Mouse (Mus musculus) ES-CJ7 (cell line): Measurements from ENCODE around the gene Hes3.

Experiments used
- DNase-seq: peaks from one replicate; pipeline ENCODE4 v3.0.0; 2011; ENCODE audit warnings: low read depth, low spot score

Hes3 gene

DNA sequence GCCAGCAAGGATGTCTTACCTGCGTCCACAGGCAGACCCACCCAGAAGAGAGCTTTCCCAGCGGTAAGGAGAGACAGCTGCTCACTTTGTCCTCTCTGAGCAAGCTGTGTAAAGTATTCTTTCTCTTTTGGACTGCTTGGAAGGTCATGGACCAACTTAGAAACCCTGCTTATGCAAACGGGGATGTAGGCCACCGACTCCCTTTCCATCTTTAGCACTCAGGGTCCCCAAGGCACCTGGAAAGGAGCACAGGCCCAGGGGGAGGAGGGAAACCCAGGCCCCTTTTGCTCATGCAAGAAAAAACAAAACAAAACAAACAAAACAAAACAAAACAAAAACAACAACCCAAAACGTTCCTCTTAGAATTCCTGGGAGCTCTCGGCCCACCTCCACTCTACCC is at the start of gene Hes3:
Gene Hes3 (minus strand): TSS at position 101 of the 400 bp plus-strand sequence.
- DNase-seq, result no peak

DNA sequence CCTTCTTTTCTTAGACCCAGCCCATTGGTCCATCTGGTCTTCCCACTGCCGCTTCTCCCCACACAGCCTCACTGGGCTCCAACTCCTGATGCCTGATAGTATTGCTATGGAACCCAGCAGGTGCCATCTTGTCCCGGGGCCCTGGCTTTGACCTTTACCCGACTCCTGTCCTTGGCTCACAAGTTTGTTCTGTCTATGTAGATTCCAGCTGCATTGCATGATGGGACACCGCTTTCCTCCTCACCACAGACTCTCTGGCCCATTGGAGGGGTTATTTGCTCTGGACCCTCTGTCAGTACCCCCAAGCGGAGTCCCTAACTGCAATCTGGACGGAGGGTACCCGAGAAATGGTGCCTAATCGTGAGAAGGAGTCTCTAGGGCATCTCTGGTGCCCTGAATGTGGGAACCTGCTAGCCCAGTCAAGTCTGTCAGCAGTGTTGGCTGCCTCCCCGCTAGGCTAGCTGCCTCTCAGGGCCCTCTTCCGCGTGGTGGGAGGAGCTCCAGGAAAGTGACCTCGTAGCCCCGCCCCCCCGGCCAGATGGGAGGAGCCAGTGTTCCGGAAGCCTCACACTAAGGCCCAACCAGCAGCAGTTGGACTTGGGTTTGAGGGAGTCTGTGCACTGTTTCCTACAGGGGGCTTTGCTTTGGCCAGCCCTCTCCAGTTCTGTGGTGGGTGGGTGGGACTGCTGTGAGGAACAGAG is 49.3 kb upstream of the Hes3 start:
- peak; percentile 84 for DNase-seq

DNA sequence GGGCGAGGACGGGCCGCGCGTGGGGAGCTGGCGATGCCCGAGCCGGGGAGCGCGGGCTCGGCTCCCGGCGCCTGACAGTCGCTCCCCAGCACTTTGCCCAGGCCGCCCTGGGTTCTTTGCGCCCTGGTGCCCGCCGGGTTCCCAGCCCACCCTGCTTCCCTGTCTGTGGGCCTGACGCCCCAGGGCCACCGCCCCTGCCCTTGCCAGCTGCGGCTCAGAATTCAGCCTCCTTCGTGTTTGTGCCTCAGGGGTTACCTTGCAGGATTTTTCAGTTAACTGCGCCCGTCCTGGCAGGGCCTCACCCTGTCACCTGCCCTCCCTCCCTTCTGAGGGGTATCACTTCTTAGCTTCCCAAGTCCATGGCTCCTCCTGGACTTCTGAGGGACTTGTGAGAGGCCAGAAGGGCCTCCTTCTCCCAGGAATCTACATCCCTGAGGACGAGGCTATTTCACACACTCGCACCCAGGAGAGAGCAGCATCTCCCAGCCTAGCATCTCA is 47.9 kb upstream of the Hes3 start:
- no peak for DNase-seq

DNA sequence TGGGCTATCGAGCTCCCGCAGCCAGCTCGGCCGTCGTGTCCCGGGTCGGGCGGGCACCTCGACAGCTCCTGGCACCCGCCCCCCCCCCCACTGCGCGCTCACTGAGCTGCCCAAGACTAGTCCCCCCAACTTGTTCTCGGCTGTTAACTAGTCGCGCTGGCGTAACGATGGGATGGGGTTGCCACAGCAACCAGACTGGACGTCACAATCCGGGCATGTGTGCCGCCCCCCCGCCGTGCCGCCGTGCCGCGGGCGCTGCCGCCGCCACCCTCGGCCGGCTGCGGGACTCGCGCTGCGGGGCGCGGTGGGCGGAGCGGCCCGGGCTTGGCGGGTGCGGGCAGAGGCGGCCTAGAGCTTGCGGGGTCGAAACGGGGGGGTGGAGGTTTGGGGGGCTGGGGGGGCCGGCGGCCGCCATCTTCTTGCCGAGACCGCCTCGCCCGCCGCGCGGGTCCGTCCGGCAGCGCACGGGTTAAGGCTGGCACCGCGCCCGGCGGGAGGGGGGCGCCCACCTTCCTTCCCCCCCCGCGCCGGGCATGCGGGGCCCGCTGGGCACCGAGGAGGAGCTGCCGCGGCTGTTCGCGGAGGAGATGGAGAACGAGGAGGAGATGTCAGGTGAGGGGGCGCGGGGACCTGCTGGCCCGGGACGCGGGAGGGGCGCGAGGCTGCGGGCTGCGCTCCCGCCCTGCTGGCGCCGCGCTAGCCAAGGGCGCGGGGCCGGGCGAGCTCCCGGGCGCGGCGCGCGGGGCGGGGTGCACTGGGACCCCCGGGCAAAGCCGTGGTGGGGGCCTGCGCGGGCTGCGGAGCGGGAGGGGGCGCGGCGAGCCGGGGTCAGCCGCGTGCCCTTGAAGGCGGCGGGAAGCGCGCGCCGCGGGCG is 47.2 kb upstream of the Hes3 start, which contains the start of gene Chd5:
Gene Chd5 (plus strand): TSS at position 233 of the 874 bp plus-strand sequence.
- no peak for DNase-seq

DNA sequence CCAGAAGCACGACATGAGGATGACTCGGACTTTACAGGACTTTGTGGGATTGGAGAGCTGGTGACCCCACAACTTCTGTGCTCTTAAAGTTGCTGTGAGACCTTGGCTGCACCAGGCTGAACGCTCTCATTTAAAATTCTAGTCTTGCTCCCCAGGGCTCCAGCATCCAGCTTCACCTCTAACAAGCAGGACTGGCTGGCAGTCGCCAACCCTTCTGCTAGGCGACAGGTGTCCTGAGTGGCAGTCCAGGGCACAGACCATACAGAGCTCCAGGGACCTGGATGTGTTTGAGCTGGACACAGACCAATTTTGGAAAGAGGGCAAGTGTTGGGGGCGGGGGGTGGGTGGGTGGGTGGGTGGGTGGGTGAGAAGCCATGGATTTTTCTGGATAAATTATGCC is 46.3 kb upstream of the Hes3 start:
- DNase-seq, result no peak

DNA sequence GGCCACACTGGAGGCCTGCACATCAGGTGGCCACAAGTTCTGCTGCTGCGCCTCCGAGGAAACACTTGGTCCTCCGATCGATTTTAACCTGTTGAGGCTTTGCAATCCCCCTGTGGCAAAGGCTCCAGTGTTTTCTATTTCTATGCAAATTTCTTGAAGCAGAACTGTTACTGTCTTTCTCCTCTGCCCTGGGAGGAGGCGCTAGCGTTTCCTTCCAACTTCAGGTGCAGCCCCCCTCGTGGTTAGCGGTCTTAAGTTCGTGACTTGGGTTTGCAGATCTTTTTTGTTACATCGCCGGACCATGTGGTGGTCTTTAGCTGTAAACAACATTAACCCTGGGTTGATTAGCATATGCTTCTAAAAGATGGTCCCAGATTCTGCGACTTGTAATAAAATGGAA is 42.1 kb upstream of the Hes3 start:
- peak; percentile 58 for DNase-seq

DNA sequence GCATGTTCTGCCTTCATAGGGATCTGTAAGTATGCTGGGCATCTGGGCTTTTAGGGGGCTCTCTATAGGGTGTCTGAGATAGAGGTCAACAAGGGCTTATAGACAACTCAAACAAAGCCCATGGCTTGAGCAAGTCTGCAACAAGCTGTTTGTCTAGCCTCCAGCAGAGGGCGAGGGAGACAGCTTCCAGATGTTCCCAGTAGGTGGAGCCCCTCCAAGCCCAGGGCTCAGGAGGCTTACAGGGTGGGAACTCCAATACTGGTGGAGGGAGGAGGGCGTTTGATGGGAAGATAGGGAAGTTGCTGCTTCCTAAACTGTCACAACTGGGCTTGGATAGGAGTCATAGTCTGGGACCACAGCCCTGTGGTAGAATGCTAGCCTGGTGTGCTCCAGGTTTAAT is 41.5 kb upstream of the Hes3 start:
- peak; percentile 93 for DNase-seq

DNA sequence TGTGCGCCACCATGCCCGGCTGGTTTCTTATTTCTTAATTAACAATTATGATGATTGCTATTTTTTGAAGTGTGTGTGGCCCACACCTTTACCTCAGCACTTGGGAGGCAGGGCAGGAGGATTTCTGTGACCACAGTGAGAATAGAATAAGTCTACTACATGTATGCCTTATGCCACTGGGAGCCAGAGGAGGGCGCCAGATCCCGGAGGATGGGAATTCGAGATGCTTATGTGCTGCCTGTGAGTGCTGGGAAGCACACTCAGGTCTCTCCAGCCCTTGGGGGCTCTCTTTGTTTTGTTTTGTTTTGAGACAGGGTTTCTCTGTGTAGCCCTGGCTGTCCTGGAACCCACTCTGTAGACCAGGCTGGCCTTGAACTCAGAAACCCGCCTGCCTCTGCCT is 37.2 kb upstream of the Hes3 start:
- peak; percentile 82 for DNase-seq

DNA sequence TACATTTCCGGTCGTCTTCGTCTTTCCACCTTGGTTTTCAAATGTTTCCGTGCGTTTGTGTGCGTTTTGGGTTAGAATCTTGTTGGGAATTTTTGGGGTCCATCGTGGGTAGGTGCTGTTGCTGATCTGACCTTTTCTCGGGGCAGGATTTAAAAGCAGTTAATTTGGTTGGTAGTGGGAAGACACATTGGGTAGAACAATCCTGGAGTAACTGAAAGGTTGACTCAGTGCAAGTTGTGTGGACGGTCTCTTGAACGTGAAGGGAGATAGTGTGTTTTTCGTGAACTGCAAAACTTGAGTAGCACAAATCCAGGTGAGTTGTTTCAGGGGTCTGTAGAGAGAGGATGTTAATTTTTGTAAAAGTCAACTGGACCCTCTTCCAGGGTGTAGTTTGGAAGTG is 35.1 kb upstream of the Hes3 start:
- DNase-seq, result no peak

DNA sequence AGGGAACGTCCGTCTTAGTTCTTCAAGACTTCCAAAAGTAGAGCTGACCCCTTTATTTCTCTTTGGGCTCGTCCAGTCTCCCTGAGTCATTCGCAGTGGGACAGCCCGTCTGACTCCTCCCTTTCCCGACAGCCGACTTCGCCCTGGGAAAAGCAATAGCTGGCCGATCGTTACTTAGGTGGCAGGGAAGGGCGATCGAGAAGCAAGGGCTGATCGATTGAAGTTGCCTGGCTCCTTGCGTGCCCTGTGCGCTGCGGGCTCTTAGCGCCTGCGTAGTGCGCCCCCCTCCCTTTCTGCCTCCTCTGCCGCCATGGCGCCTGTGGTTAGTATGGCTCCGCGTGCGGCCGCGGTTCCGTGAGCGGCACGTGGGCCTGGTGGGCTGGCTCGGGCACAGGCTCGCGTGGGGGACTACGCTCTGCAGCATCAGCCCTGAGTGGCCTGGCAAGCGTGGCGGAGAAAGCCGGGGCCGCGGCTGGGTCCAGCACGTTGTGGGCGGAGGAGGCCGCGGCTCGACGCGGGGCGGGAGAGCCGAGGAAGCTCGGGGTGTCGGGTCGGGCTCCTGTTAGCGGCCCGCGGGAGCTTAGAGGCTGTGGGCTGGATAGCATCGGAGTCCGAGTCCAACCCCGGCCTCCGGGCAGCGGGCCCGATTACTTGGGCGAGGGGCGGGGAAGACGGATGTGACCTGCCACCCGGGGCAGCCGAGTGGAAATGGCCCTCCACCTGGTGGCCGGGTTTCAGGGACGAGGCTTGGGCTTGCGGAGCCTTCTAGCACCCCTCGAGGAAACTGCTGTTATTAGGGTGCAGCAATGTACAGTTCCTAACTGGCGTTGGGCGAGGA is 34.3 kb upstream of the Hes3 start, which contains the start of gene Rpl22:
Gene Rpl22 (plus strand): TSS at position 169 of the 838 bp plus-strand sequence.
- peak; percentile 99 for DNase-seq

DNA sequence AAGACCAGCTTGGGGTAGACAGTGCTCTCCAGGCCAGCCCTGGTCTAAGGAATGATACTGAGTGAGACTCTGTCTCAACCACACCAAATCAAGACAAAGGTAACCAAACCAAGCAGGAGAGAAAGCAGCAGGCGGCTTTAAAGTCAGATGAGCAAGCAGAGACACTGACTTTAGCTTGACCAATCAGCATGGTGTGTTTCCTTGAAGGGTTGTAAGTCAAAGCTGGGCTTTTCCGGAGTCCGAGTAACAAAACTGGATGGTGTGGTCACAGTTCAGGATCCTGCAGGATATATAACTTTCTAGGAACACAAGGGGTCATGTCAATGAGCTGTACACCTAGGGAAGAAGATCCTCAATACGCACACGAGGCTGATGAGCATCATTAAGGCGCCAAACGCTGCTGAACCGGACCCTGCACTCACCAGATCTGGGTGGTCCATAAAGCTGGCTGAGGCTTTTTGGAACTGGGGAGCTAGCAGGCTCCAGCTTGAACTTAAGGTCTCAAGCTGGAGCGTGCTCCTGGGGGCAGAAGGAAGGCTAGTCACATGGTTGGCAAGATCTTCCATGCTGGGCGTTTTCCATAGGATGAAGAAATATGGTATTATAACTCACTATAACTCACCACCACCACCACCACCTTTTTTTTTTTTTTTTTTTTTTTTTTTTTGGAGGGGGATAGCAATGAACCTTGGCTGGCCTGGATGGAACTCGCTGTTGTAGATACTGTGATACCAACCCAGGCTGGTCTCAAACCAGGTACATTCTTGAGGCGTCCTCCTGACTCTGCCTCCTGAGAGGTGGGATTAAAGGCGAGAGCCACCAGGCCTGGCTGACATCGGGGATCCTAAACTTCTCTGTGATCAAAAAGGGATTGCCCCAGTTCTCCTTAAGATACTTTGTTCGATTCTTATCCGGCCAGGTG is 33.4 kb upstream of the Hes3 start:
- DNase-seq, result peak; percentile 64

DNA sequence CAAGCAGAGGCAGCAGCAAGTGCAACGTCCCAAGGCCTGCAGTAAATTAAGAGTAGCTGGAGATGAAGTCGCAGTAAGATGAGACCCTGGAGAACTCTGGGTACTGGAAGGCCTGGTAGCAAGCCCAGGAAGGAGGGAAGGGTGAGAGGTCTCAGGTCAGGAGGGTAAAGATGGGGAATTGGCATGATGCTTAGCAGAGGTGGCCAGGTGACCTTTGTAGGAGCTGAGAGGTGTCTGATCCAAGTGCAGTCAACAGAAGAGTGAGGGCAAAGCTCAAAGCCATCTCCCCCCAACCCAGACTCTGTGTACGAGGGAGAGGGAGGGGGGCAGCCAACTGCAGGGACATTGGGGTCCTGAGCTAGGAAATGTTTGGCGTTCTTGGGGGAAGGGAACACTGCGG is 30.0 kb upstream of the Hes3 start:
- no peak for DNase-seq

DNA sequence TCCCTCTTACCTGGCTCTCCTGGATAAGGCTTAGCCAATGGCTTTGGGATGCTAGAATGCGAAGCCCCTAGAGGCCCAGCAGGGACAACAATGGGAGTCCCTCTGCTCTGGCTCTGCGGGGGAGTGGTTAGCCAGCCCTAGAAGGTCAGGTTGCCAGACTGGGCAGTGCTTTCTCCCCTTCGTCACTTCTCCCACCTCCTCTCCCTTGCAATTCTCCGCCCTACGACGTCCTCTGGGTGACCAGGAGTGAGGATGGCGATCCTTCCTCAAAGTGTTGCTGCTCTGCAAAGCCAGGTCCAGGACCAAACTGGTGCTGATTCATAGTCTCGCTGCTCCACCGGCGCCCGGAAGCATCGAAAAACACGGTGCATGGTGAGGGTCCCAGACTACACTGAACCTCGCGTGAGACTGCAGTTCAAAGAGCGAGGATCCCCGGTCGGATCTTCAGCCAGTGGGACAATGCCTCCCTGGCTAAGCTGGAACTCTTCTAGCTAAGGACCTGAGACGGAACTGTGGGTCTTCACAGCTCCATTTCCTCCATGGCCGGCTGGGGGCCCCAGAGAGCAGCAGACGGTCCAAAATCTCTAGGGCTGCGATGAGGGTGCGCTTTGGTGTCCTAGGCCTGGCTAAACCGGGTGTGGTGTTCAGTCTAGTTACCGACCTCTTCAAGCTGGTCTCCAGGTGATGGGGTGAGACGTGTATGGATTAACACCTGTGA is 27.2 kb upstream of the Hes3 start, which contains the start of gene Rnf207:
Gene Rnf207 (minus strand): TSS at position 477 of the 718 bp plus-strand sequence.
- DNase-seq, result peak; percentile 80

DNA sequence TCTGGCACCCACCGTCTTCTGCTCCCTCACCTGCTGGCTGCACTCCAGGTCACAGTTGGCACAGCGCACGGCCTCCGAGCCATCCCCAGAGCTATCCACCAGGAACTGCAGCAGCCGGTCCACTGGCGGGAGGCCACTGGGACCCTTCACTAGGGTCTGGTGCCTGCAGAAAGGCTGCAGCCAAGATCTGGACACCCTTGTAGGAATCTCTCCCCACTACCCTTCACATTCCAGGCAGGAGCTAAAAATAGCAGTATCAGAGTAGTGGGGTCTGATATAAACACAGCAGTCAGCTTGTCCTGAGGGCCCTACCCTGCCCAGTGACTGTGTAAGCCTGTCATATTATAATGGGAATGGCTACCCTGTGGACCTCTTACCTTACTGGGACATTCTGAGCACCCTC is 26.2 kb upstream of the Hes3 start:
- no peak for DNase-seq

DNA sequence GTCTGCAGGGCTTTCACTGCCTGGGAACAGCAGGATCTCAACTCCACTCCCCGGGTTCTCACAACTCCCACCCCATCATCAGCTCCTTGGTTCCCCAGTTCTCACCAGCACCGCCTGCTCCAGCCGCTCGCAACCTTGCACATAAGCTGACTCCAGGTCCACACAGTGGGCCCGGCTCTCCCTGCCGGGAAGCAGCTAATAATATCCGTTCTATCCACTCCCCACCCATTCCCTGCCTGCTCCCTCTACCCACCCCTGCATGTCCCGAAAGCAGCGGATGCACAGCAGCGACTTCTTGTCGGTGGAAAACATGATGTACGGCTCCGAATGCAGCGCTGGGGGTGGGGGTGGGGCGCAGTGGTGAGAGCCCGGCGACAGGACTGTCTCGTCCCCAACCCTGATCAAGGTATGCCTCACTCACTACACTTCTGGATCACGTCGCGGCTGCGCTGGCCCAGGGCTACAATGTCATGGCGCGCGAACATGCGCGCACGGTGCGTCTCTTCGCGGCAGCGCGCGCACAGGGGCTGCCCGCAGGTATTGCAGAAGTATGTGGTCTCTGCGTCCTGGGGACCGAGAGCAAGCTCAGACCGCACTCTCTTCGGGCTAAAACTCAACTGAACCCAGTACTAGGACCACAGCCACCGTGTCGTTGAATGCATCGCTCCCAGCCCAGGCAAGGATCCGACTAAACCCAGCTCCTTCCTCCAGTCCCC is 24.2 kb upstream of the Hes3 start:
- DNase-seq, result peak; percentile 66

DNA sequence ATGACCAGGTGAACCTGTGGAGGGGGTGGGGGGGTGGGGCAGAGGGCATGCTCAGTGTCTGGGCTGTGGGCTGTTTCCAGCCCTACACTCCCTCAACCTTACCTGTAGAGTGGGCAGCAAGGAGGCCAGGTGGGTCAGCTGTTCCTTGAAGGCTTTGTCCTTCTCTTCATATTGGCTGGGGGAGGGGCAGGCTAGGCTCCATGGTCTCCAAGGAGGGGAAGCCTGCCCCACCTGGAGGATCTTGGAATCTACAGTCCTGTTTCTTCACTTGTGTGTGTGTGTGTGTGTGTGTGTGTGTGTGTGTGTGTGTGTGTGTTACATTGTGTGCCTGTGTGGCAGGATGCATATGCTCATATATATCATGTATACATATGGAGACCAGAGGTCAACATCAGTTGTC is 22.5 kb upstream of the Hes3 start:
- DNase-seq, result peak; percentile 60

DNA sequence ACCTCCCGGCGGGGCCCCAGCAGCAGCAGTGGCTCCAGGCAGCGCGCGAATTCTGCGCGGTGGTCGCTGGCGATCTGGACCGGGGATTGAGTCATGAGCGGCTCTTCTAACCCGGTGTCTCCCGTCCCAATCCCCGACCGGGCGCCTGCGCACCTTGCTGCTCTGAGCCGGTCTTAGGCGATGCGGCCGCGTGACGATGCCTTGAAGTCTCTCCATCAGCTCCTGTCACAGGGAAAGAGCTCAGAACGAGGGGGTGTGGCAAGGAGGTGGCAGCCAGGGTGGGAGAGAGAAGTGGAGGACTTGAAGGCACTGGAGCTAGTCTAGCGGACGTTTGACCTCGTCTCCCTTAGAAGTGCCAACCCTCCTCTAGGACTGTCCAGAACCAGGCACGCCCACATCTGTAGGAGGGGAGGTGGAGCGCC is 21.8 kb upstream of the Hes3 start:
- no peak for DNase-seq

DNA sequence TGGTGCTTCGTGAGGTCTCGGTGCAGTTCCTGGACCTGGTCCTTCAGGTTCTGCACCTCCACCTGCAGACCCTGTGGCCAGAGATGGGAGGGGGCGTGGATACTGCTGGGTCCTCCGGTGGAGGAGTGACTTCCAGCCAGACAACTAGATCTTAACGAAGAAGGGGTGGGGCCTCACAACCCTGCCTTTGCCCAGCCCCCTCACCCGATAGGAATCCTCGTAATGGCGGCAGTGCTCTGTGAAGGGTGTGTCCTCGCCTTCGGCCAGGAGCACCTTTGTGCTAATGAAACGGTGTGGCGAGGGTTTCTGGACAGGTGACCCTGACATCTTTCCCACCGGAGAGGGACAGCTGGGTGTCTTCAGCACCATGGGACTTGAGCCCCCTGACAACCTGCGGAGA is 20.7 kb upstream of the Hes3 start:
- peak; percentile 73 for DNase-seq

DNA sequence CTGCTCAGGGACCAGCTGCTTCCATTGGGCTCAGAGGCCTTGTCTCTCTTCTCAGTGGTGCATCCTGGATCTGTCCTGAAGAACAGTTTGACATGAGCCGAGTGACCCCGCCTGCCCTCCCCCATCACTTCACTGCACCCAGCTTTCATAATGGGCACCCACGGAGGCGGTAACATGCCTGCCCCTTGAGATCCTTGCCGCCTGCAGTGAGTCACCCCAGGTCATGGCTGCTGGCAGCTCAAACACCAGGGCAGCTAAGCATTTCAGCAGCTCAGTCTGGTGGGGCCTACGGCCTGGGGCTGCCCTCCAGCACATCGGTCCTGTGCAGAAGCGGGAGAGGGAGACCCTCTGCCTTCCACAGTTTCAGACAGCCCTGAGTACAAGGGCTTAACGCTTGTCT is 16.1 kb upstream of the Hes3 start:
- DNase-seq, result no peak
